Mouse (Mus musculus): ENCODE measurements around the gene Parva. TPM values are rescaled to one million over a fixed set of nuclear protein-coding genes. Genes with fewer than 3 reads are reported as not detected.

The Parva gene
- polyA plus RNA-seq, 1 experiment from 2014 or later, result 54.6 TPM

DNA sequence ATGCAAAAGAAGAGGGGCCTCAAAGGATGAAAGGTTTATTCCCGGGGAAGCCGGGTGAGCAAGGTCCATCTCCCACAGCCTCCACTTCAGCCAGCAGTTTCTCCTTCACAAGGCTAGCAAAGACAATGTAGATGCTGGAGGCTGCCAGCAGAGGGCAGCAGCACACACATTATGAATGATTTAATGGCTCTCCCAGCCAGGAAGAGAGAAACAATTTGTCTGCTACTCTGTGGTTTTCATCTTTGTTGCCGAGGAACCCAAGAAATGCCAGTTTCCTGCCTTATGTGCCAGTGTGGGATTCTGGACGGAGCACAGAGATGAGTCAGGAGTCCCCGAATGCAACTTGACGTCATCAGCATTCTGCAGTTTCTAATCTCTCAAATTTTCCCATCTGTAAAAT lies 27.1 kb upstream of the Parva start:
- Histone ChIP-seq H3K27me3 (peaks cover 45% of the 10 kb centered on the region), H3K4me2 (no peak overlapping the region), H3K9me3 (no peaks in the 10 kb centered on the region), H3K4me1 (peaks cover 14% of the 10 kb centered on the region), H3K4me3 (replicated peaks) (no peak overlapping the region), H3K27ac (peak overlapping the region; percentile 68), H3K36me3 (replicated peaks) (no peaks in the 10 kb centered on the region), H3K9ac (no peak overlapping the region)
- WGBS, result 49% methylated on average over 6 of the region's 6 CpGs
- ATAC-seq (ENCODE audit: low FRiP score), result peak; percentile 42; the same call in 1 of the 2 replicates

DNA sequence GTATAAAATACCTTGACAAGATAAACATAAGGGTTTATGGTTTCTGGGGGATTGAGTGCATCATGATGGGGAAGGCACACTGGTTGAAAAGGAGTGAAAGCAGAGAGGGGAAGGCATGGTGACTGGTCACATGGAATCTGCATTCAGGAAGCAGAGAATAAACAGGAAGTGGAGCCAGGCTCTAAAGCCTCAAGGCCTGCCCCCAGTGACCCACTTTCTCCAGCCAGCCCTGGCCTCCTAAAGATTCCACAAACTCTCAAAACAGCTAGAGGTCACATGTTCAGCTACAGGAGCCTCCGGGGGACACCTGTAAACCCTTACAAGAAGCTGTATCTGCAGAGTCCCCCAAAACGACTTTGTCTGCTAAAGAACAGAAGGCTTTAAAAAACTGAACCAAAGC lies 22.2 kb upstream of the Parva start:
- WGBS, result 80% methylated on average over 2 of the region's 2 CpGs
- peaks cover 29% of the 10 kb centered on the region for H3K27me3 ChIP-seq
- no peak for ATAC-seq (ENCODE audit: low FRiP score)

DNA sequence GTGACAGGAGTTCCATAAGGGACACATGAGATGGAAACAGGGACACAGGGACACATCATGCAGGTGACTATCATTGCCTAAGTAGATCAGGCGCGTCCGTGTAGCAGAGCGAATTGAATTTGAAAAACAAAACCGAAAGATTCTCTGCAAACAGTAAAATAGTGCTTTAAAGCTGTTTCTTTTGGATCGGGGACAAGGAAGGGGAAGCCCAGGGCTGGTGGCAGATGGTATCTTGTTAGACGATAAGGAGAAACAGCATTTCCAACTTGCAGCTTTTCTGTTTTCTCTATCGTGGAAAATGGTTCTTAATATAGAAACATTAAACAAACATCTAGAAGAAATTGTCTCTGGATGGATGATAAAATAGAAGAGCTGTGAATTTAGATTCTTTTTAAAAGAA lies 21.7 kb upstream of the Parva start:
- H3K4me1 ChIP-seq, result peaks cover 9% of the 10 kb centered on the region
- no peak for ATAC-seq (ENCODE audit: low FRiP score)
- no peak overlapping the region for H3K4me3 ChIP-seq (replicated peaks)
- H3K4me2 ChIP-seq, result no peak overlapping the region
- no peaks in the 10 kb centered on the region for H3K9me3 ChIP-seq
- no peaks in the 10 kb centered on the region for H3K36me3 ChIP-seq (replicated peaks)
- H3K27ac ChIP-seq, result no peak overlapping the region
- no peak overlapping the region for H3K9ac ChIP-seq
- 87% methylated on average over 8 of the region's 8 CpGs for WGBS
- H3K27me3 ChIP-seq, result peaks cover 30% of the 10 kb centered on the region

More for the DNA sequence above, 22.2 kb upstream of the Parva start:
- H3K4me2 ChIP-seq, result no peak overlapping the region
- peaks cover 9% of the 10 kb centered on the region for H3K4me1 ChIP-seq
- no peak overlapping the region for H3K9ac ChIP-seq
- H3K9me3 ChIP-seq, result no peaks in the 10 kb centered on the region
- no peaks in the 10 kb centered on the region for H3K36me3 ChIP-seq (replicated peaks)
- no peak overlapping the region for H3K4me3 ChIP-seq (replicated peaks)
- no peak overlapping the region for H3K27ac ChIP-seq

DNA sequence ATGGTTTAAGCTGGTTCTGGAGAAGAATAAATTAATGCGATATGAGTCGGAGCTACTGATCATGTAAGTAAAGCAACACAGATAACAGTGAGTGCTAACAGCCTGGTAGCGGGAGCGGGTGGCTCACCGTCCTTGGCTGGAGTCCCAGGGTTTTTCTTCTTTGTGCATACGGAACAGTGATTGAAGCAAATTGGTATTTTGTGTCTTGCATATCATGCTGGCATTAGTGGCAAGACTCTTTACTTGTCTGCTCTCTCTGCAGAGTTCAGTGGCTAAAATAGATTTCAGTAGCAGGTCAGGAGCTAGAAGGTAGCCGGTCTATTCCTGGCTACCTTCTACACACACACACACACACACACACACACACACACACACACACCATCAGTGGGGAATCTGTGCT lies 19.7 kb upstream of the Parva start:
- 70% methylated on average over 7 of the region's 7 CpGs for WGBS
- Histone ChIP-seq H3K36me3 (replicated peaks) (no peaks in the 10 kb centered on the region), H3K4me3 (replicated peaks) (no peak overlapping the region), H3K4me1 (peaks cover 9% of the 10 kb centered on the region), H3K9me3 (no peaks in the 10 kb centered on the region), H3K9ac (no peak overlapping the region), H3K4me2 (no peak overlapping the region), H3K27me3 (peaks cover 19% of the 10 kb centered on the region; the same call in 1 of the 2 replicates), H3K27ac (no peak overlapping the region)
- ATAC-seq (ENCODE audit: low FRiP score), result no peak

DNA sequence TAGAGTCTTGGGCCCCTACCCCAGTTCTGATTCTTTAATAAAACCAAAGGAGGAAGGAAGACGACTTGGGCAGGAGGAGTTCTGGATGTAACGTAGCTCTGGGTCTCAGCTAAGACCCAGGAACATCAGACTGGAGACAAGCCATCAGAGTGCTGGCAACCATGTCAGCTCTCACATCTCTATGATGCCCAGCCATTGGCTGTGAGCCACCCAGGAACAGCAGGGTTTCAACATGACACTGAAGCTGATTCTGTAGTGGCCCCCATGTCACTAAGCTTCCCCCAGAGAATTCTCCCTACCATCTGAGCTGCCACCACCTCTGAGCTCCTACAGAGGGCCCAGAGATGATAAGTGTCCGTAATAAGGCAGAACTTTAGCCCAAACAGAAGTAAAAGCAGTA lies 17.3 kb upstream of the Parva start:
- Histone ChIP-seq H3K4me1 (peaks cover 9% of the 10 kb centered on the region), H3K27me3 (peaks cover 18% of the 10 kb centered on the region; the same call in 1 of the 2 replicates), H3K36me3 (replicated peaks) (no peaks in the 10 kb centered on the region), H3K9me3 (no peaks in the 10 kb centered on the region), H3K4me3 (replicated peaks) (no peak overlapping the region), H3K27ac (no peak overlapping the region), H3K4me2 (no peak overlapping the region), H3K9ac (no peak overlapping the region)
- 88% methylated on average over 3 of the region's 3 CpGs for WGBS
- no peak for ATAC-seq (ENCODE audit: low FRiP score)

DNA sequence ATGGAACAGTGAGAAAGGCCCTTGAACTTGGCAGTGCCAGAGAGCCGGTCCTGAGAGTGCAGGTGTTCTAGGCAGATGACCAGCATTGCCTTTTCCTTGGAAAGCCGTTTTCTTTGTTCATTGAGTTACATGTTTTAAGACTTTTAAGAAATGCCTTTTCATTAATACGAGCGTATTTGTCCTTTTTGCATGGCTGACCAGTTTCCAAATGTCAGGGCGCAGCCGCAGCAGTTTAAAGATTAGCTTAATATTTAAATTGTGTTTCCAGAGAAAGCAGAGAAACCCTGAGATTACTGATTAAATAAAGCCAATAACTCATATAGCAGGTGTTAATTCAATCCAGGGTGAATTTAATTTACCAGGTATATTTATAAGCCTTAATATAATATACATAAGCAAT lies 14.0 kb upstream of the Parva start:
- WGBS, result 78% methylated on average over 6 of the region's 6 CpGs
- no peak overlapping the region for H3K4me3 ChIP-seq (replicated peaks)
- no peak for ATAC-seq (ENCODE audit: low FRiP score)
- no peaks in the 10 kb centered on the region for H3K36me3 ChIP-seq (replicated peaks)
- H3K9me3 ChIP-seq, result no peaks in the 10 kb centered on the region
- no peak overlapping the region for H3K9ac ChIP-seq
- peaks cover 21% of the 10 kb centered on the region for H3K4me1 ChIP-seq
- H3K27ac ChIP-seq, result no peak overlapping the region
- H3K4me2 ChIP-seq, result no peak overlapping the region
- peaks cover 19% of the 10 kb centered on the region for H3K27me3 ChIP-seq

DNA sequence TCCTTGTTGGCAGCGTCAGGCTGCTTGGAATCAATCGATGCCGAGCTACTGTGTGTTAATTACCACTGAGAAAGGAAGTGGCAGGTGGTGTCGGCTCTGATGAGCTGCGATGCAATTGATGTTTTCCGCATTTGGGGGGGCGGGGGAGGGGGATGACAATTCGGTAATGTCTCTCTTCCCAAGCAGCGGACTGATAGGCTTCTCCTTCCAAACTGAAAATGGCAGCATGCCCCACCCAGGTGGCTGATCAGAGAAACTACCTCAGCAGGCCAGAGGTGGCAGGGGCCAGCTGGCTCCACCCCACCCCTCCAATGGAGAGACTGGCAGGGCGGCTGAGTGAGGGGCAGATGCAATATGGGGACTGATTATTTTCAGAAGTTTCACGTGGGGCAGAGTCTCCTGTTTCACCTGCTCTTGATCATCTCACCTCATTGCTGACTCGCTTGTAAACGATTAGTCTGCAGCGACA lies 11.2 kb upstream of the Parva start:
- Histone ChIP-seq H3K27ac (0 out of 2 replicates have a peak overlapping the region, but pooled peaks have one; percentile 56), H3K36me3 (replicated peaks) (no peaks in the 10 kb centered on the region), H3K9ac (no peak overlapping the region), H3K4me2 (peak overlapping the region; percentile 44), H3K4me1 (peaks cover 21% of the 10 kb centered on the region), H3K27me3 (peaks cover 15% of the 10 kb centered on the region), H3K9me3 (no peaks in the 10 kb centered on the region), H3K4me3 (replicated peaks) (no peak overlapping the region)
- 0 out of 2 replicates have a peak, but pooled peaks have one; percentile 63 for ATAC-seq (ENCODE audit: low FRiP score)
- WGBS, result 13% methylated on average over 14 of the region's 14 CpGs

DNA sequence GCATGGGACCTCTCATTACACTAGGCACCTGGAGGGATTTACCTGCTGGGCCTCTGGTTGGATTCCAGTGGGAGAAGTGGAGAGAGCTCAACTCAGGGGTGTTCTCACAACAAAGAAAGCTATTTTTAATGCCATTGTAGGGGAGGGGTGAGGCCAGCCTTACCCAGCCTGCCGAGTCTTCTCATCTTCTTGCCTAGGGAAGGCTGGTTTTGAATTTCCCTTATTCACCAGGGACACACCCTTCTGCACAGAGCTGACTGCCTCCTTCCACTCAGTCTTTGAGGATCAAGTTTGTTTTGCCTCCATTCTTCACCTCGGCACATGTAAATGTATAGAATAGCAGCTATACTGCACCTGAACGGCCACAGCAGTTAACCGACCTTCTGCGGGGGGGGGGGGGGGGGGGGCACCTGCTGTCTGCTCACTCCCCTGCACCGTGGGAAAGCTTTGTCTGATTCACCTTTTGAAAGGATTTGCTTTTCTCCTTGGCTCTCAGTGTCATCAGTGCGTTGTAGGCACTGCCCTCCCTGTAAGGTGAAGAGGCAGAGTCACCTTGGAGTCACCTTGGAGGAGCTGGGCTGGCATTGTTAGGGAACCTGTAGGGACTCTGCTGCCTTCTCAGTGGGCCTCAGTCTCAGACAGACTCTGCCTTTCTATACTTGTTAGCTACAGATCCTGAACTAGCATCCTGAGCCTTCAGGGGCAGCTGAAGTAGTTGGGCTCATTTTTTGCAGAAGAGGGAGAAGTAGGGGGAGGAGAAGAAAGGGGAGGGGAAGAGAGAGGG lies 10.4 kb upstream of the Parva start:
- Histone ChIP-seq H3K9ac (no peak overlapping the region), H3K36me3 (replicated peaks) (no peaks in the 10 kb centered on the region), H3K27ac (no peak overlapping the region), H3K4me1 (peaks cover 21% of the 10 kb centered on the region), H3K27me3 (peaks cover 15% of the 10 kb centered on the region), H3K4me3 (replicated peaks) (no peak overlapping the region), H3K9me3 (no peaks in the 10 kb centered on the region), H3K4me2 (peak overlapping the region; percentile 44)
- no peak for ATAC-seq (ENCODE audit: low FRiP score)
- WGBS, result 4% methylated on average over 7 of the region's 7 CpGs

DNA sequence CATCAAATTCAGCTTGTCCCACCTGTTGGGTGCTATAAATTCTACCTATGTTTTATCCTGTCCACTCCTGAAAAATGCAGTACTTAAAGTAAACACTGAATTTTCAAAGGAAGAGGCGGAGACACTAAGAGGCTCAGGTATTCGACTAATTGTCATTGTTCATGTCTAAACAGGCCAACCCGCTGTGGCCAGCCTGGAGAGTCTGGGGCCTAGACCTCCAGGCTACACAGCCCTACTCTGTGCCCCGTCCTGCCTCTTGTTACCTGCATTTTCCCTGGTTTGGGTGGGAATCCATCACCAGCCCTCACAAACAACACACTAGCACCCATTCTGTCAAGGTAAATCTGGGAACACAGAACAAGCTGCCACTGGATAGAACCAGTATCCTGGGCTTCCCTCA lies 9.7 kb upstream of the Parva start:
- H3K36me3 ChIP-seq (replicated peaks), result no peaks in the 10 kb centered on the region
- no peaks in the 10 kb centered on the region for H3K9me3 ChIP-seq
- 51% methylated on average over 4 of the region's 4 CpGs for WGBS
- H3K4me3 ChIP-seq (replicated peaks), result no peak overlapping the region
- ATAC-seq (ENCODE audit: low FRiP score), result no peak
- H3K4me1 ChIP-seq, result peaks cover 21% of the 10 kb centered on the region
- H3K27ac ChIP-seq, result no peak overlapping the region
- H3K27me3 ChIP-seq, result peaks cover 15% of the 10 kb centered on the region
- no peak overlapping the region for H3K9ac ChIP-seq
- no peak overlapping the region for H3K4me2 ChIP-seq

DNA sequence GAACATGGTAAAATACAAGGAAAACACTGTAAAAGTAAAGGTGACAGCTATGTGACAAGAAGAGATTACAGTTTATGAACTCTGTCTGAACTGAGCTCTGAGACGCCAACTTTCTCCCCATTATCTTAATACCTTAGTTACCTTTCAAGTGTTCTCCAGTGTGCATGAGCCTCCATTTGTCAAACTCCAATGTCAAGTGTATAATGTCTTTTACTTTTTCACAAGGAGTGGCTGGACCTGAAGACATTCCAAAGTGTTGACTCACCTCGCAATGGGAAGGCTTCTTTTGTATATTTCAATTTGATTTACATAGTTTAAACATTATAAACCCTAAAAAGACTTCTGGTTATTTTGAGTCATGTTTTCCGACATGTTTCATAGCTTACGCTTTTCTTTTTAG lies 3.9 kb upstream of the Parva start:
- ATAC-seq (ENCODE audit: low FRiP score), result no peak
- 83% methylated on average over 4 of the region's 4 CpGs for WGBS
- H3K27ac ChIP-seq, result no peak overlapping the region
- H3K4me2 ChIP-seq, result no peak overlapping the region
- no peaks in the 10 kb centered on the region for H3K36me3 ChIP-seq (replicated peaks)
- no peak overlapping the region for H3K9ac ChIP-seq
- H3K27me3 ChIP-seq, result peaks cover 26% of the 10 kb centered on the region
- no peaks in the 10 kb centered on the region for H3K9me3 ChIP-seq
- peaks cover 12% of the 10 kb centered on the region for H3K4me1 ChIP-seq
- H3K4me3 ChIP-seq (replicated peaks), result no peak overlapping the region

DNA sequence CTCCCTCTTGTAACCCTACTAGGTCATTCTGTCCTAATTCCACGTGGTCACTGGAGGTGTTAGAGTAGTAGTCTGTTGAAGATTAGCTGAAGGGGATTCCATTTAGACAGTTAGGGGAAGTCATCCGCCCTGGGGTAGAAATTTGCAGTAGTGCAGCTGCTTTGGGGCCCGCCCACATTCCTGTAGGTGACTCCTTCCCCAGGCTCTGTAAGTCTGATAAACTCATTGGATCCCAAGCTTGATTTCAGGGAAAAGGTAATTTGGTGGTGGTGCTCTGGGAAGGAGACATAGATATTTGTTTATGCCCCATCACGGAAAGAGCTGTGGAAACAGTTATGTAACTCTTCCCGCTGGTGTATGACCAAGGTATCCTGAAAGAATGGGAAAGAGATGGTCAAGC lies 494 bp upstream of the Parva start:
- Histone ChIP-seq H3K9me3 (no peaks in the 10 kb centered on the region; the same call in 1 of the 2 replicates), H3K36me3 (replicated peaks) (no peaks in the 10 kb centered on the region), H3K27me3 (peaks cover 20% of the 10 kb centered on the region), H3K4me2 (no peak overlapping the region), H3K4me3 (replicated peaks) (no peak overlapping the region), H3K27ac (no peak overlapping the region), H3K4me1 (peaks cover 17% of the 10 kb centered on the region), H3K9ac (no peak overlapping the region)
- ATAC-seq (ENCODE audit: low FRiP score), result no peak
- 64% methylated on average over 5 of the region's 5 CpGs for WGBS

DNA sequence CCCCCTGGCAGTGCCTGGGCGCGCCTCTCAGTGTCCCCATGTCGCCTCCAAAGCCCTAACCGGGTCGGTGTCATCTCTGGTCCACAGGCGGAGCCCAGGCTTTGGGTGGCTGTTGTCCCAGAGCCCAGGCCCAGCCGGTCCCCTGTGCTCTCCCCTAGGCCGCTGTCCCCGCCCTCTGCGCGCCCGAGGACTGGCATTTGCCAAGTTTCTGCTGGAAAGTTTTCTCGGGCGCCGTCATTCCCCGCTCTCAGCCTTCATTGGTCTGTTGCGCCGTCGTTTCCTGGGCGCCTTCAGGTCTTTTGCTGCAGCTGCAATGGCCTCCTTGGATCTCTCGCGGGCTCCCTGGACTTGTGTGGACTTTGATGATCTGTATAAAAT lies 842 bp downstream of the Parva start:
- peaks cover 20% of the 10 kb centered on the region for H3K27me3 ChIP-seq
- H3K4me3 ChIP-seq (replicated peaks), result peak overlapping the region; percentile 62
- WGBS, result 0% methylated on average over 22 of the region's 22 CpGs
- H3K9ac ChIP-seq, result peak overlapping the region; percentile 80
- H3K4me2 ChIP-seq, result peak overlapping the region; percentile 85
- ATAC-seq (ENCODE audit: low FRiP score), result peak; percentile 88
- no peaks in the 10 kb centered on the region; the same call in 1 of the 2 replicates for H3K9me3 ChIP-seq
- H3K4me1 ChIP-seq, result peaks cover 17% of the 10 kb centered on the region
- no peaks in the 10 kb centered on the region for H3K36me3 ChIP-seq (replicated peaks)
- H3K27ac ChIP-seq, result peak overlapping the region; percentile 86

DNA sequence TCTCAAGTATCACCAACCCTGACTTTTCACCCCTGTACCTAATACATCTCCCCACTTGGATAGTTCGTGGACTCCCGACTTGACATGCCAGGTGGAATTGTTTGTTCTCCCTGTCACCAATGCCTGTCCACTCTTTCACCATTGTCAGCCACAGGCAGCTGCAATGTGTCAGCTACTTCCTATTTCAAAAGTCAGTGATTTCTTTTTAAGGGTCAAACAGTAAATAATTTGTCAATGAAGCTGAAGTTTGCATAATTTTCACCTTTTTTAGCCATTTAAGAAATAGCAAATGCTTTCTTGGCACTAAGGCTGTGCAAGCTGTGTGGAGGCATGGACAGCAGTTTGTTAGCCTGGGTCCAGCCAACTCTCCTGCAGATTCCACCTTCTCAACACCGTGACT lies 12.5 kb downstream of the Parva start:
- no peak overlapping the region for H3K9ac ChIP-seq
- 95% methylated on average over 3 of the region's 3 CpGs for WGBS
- H3K27me3 ChIP-seq, result no peaks in the 10 kb centered on the region
- ATAC-seq (ENCODE audit: low FRiP score), result no peak
- no peak overlapping the region for H3K4me2 ChIP-seq
- peaks cover 4% of the 10 kb centered on the region; the same call in 1 of the 2 replicates for H3K36me3 ChIP-seq (replicated peaks)
- H3K9me3 ChIP-seq, result 0 out of 2 replicates have a peak, but pooled peaks cover 7% of the 10 kb centered on the region
- no peak overlapping the region for H3K4me3 ChIP-seq (replicated peaks)
- H3K4me1 ChIP-seq, result peaks cover 28% of the 10 kb centered on the region
- H3K27ac ChIP-seq, result no peak overlapping the region
